Mouse (Mus musculus): Measurements from ENCODE around the gene Vasp. TPM values are rescaled to one million over a fixed set of nuclear protein-coding genes. Genes with fewer than 3 reads are reported as not detected.

Gene Vasp
- polyA plus RNA-seq, 1 experiment from 2014 or later, result 47.4 TPM

DNA sequence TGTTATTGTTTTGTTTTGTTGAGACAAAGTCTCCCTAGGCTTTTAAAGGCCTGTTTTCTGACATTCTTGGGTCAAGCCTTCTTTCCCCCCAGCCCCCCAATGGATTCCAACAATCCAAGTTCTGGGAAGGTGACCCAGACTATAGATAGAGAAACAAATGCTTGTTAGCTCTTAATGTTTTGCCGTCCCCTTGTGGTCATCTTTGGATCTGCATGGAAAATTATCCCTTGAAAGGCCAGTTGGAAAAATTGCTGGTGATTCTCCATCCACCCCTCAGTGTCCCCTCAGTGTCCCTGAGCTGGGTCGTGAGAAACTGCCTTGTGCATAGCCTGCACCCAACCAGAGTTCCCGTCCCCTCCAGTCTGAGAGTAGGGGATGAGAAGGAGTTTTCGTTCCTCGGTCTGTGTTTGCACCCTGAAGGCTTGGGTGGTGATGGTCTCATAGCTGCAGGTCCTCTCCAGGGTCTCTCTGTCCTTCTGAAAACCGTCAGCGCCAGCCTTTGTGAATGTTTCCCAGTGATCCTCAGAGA lies 62.6 kb downstream of the Vasp start:
- H3K36me3 ChIP-seq (replicated peaks), result peaks cover 21% of the 10 kb centered on the region
- DNase-seq (ENCODE audit: extremely low spot score, low spot score), result peak; percentile 25
- H3K9me3 ChIP-seq, result 0 out of 2 replicates have a peak, but pooled peaks cover 4% of the 10 kb centered on the region
- peaks cover 17% of the 10 kb centered on the region for H3K4me1 ChIP-seq
- H3K27ac ChIP-seq, result no peak overlapping the region
- H3K4me3 ChIP-seq, result no peak overlapping the region
- WGBS, result 52% methylated on average over 7 of the region's 7 CpGs
- peaks cover 22% of the 10 kb centered on the region for H3K27me3 ChIP-seq (ENCODE audit: poor library complexity, severe bottlenecking)

DNA sequence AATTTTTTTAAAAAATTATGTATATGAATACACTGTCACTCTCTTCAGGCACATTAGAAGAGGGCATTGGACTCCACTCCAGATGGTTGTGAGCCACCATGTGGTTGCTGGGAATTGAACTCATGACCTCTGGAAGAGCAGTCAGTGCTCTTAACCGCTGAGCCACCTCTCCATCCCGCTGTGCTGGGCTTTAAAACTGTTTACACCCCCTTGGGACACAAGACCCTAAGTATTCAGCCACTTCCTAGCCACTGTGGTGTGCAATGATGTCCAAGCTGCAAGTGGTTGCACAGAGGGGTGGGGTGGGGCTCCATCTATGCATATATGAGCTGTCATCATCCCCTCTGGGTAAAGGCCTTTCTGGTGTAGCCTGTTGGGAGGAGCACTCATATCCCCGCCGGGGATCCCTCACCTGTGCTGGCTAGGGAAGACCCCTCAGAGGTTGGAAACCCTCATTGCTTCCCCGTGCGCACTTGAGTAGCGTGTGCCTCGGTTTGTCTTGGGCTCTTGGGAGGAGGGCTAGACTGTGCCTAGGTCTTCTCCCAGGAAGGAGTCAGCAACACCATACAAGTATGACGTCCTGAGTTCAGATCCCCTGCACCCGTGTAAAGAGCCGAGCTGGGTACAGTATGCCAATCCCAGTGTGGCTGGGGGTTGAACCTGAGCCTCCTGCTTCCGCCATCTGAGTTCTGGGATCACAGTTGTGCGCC lies 63.3 kb downstream of the Vasp start:
- peaks cover 17% of the 10 kb centered on the region for H3K4me1 ChIP-seq
- no peak overlapping the region for H3K4me3 ChIP-seq
- H3K27me3 ChIP-seq (ENCODE audit: poor library complexity, severe bottlenecking), result peaks cover 15% of the 10 kb centered on the region
- DNase-seq (ENCODE audit: extremely low spot score, low spot score), result no peak
- H3K36me3 ChIP-seq (replicated peaks), result peaks cover 25% of the 10 kb centered on the region
- H3K27ac ChIP-seq, result no peak overlapping the region
- 80% methylated on average over 13 of the region's 13 CpGs for WGBS
- 0 out of 2 replicates have a peak, but pooled peaks cover 4% of the 10 kb centered on the region for H3K9me3 ChIP-seq

Other genes starting within 250 kb of the Vasp start
- not detected in 2 replicates for gene Foxa3, start 248.3 kb downstream of the Vasp start, polyA plus RNA-seq (2016; fragmentation: Nextera tagmentation; extraction: Ambion mirVana)
- gene Sympk, start 247.4 kb downstream of the Vasp start, polyA plus RNA-seq (2016; fragmentation: Nextera tagmentation; extraction: Ambion mirVana), result 41.2 and 46.3 TPM in 2 replicates
- not detected in 2 replicates for gene Rsph6a, start 217.1 kb downstream of the Vasp start, polyA plus RNA-seq (2016; fragmentation: Nextera tagmentation; extraction: Ambion mirVana)
- gene Dmwd, start 195.6 kb downstream of the Vasp start, polyA plus RNA-seq (2016; fragmentation: Nextera tagmentation; extraction: Ambion mirVana), result 14.4 and 16.3 TPM in 2 replicates
- 8.3 and 9.1 TPM in 2 replicates for gene Dmpk, start 188.0 kb downstream of the Vasp start, polyA plus RNA-seq (2016; fragmentation: Nextera tagmentation; extraction: Ambion mirVana)
- 6.7 and 7.4 TPM in 2 replicates for gene Six5, start 177.2 kb downstream of the Vasp start, polyA plus RNA-seq (2016; fragmentation: Nextera tagmentation; extraction: Ambion mirVana)
- gene Gm4969, start 153.4 kb downstream of the Vasp start, polyA plus RNA-seq (2016; fragmentation: Nextera tagmentation; extraction: Ambion mirVana), result 0.81 and 1.1 TPM in 2 replicates
- 17.8 and 18.4 TPM in 2 replicates for gene Fbxo46, start 152.0 kb downstream of the Vasp start, polyA plus RNA-seq (2016; fragmentation: Nextera tagmentation; extraction: Ambion mirVana)
- gene Qpctl, start 122.5 kb downstream of the Vasp start, polyA plus RNA-seq (2016; fragmentation: Nextera tagmentation; extraction: Ambion mirVana), result 14.7 and 16.0 TPM in 2 replicates
- 183 and 193 TPM in 2 replicates for gene Snrpd2, start 122.1 kb downstream of the Vasp start, polyA plus RNA-seq (2016; fragmentation: Nextera tagmentation; extraction: Ambion mirVana)
- gene Gipr, start 105.7 kb downstream of the Vasp start, polyA plus RNA-seq (2016; fragmentation: Nextera tagmentation; extraction: Ambion mirVana), result 0.22 and 0.25 TPM in 2 replicates
- 5.3 and 6.4 TPM in 2 replicates for gene Eml2, start 95.4 kb downstream of the Vasp start, polyA plus RNA-seq (2016; fragmentation: Nextera tagmentation; extraction: Ambion mirVana)
- gene Gpr4, start 59.3 kb downstream of the Vasp start, polyA plus RNA-seq (2016; fragmentation: Nextera tagmentation; extraction: Ambion mirVana), result 1.6 and 2.0 TPM in 2 replicates
- 50.7 and 51.4 TPM in 2 replicates for gene Opa3, start 43.5 kb downstream of the Vasp start, polyA plus RNA-seq (2016; fragmentation: Nextera tagmentation; extraction: Ambion mirVana)
- gene Ppm1n, start 8.2 kb upstream of the Vasp start, polyA plus RNA-seq (2016; fragmentation: Nextera tagmentation; extraction: Ambion mirVana), result 0.41 and 0.51 TPM in 2 replicates
- 32.1 and 33.1 TPM in 2 replicates for gene Rtn2, start 10.8 kb upstream of the Vasp start, polyA plus RNA-seq (2016; fragmentation: Nextera tagmentation; extraction: Ambion mirVana)
- 0.10 TPM in 1 of 2 replicates, not detected in the other for gene Fosb, start 38.2 kb upstream of the Vasp start, polyA plus RNA-seq (2016; fragmentation: Nextera tagmentation; extraction: Ambion mirVana)
- 95.3 and 96.1 TPM in 2 replicates for gene Ercc1, start 73.0 kb upstream of the Vasp start, polyA plus RNA-seq (2016; fragmentation: Nextera tagmentation; extraction: Ambion mirVana)
- gene Cd3eap, start 87.7 kb upstream of the Vasp start, polyA plus RNA-seq (2016; fragmentation: Nextera tagmentation; extraction: Ambion mirVana), result 30.9 and 32.2 TPM in 2 replicates
- 5.4 and 6.3 TPM in 2 replicates for gene Ppp1r13l, start 87.9 kb upstream of the Vasp start, polyA plus RNA-seq (2016; fragmentation: Nextera tagmentation; extraction: Ambion mirVana)
- gene Ercc2, start 110.2 kb upstream of the Vasp start, polyA plus RNA-seq (2016; fragmentation: Nextera tagmentation; extraction: Ambion mirVana), result 26.9 and 28.7 TPM in 2 replicates
- 3.6 and 4.8 TPM in 2 replicates for gene Klc3, start 132.3 kb upstream of the Vasp start, polyA plus RNA-seq (2016; fragmentation: Nextera tagmentation; extraction: Ambion mirVana)
- gene Ckm, start 133.0 kb upstream of the Vasp start, polyA plus RNA-seq (2016; fragmentation: Nextera tagmentation; extraction: Ambion mirVana), result not detected in 2 replicates
- gene Mark4, start 187.0 kb upstream of the Vasp start, polyA plus RNA-seq (2016; fragmentation: Nextera tagmentation; extraction: Ambion mirVana), result 5.7 and 6.5 TPM in 2 replicates
- gene Exoc3l2, start 191.5 kb upstream of the Vasp start, polyA plus RNA-seq (2016; fragmentation: Nextera tagmentation; extraction: Ambion mirVana), result 0.82 and 0.99 TPM in 2 replicates
- 2.1 and 2.3 TPM in 2 replicates for gene Bloc1s3, start 236.6 kb upstream of the Vasp start, polyA plus RNA-seq (2016; fragmentation: Nextera tagmentation; extraction: Ambion mirVana)
- gene Trappc6a, start 236.6 kb upstream of the Vasp start, polyA plus RNA-seq (2016; fragmentation: Nextera tagmentation; extraction: Ambion mirVana), result 53.8 and 60.9 TPM in 2 replicates
- gene Nkpd1, start 246.0 kb upstream of the Vasp start, polyA plus RNA-seq (2016; fragmentation: Nextera tagmentation; extraction: Ambion mirVana), result 0.06 and 0.12 TPM in 2 replicates